Mouse (Mus musculus) 3134 (cell line): ENCODE results near the gene Casc3.

Experiments used
- DNase-seq: peaks from one replicate; pipeline ENCODE4 v3.0.0-alpha.2; 2011; ENCODE audit warnings: low spot score; ENCODE audit not compliant: insufficient read length; ENCODE audit errors: extremely low read depth

Casc3 gene

DNA sequence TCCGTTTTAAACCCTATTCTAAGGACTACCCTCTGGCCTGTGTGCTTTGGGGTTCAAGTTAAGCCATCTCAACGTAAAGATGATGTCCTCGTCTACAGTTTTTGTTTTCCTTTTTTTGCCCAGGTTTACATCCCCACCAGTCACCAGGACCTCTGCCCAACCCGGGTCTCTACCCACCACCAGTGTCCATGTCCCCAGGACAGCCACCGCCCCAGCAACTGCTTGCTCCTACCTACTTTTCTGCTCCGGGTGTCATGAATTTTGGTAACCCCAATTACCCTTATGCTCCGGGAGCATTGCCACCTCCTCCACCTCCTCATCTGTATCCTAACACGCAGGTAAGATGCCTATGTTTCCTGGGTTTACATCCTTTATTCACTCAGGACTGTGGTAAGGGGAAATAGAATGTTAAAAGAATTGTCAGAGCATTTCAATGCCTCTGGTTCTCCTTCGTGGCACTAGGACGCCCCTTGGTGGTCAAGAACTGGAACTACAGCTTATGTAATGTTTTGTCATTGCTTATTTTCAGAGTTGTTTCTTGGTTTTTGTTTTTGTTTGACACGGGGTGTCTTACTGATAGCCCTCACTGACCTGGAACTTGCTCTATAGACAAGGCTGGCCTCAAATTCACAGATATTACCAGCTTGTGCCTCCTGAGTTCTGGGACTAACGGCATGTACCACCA lies 24.5 kb downstream of the Casc3 start:
- DNase-seq = no peak

GRCm38 (mm10) chr11:98829875-98830274 lies 25.2 kb downstream of the Casc3 start:
- no peak for DNase-seq

- no peak for DNase-seq
Observed at GRCm38 (mm10) chr11:98835296-98835695, 30.6 kb downstream of the Casc3 start.

GRCm38 (mm10) chr11:98835725-98836124 lies 31.0 kb downstream of the Casc3 start:
- DNase-seq = no peak

DNA sequence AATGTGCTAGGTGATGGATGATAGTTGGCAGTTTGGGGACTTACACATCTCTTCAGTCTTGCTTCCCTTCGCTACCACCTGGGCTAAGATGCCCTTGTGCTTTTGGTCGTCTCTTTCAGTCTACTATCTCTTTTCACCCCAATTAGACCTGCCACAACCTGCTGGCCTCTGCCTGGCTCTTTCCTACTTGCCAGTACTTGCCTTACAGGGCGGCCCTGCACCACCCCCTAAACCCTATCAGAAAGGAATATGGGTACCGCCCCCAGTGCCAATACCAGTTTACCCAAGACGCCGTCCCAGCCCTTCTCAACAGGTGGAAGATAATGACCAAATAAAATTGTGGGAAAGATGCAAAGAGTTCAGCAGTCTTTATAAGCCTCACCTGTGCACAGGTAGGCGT lies 31.4 kb downstream of the Casc3 start:
- no peak for DNase-seq

- DNase-seq = peak; percentile 89
Observed at GRCm38 (mm10) chr11:98836651-98837141, 32.0 kb downstream of the Casc3 start, which contains the start of gene Rapgefl1. TSS of gene Rapgefl1 (plus strand) at chr11:98836785.

DNA sequence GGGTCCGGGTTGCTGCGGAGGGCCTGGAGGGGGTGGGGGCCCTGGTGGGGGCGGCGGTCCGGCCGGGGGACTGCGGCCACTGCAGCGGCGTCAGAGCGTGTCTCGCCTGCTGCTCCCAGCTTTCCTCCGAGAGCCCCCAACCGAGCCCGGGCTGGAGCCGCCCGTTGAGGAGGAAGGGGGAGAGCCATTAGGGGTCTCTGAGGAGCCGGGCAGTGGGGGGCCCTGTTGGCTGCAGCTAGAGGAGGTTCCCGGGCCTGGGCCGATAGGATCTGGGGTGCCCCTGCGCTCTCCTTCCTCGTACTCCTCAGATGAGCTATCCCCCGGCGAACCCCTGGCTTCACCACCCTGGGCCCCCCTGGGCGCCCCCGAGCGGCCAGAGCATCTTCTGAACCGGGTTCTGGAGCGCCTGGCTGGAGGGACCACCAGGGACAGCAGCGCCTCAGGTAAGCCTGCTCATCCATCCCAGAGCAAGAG lies 32.6 kb downstream of the Casc3 start:
- no peak for DNase-seq

GRCm38 (mm10) chr11:98837917-98838316 lies 33.2 kb downstream of the Casc3 start:
- DNase-seq = no peak

DNA sequence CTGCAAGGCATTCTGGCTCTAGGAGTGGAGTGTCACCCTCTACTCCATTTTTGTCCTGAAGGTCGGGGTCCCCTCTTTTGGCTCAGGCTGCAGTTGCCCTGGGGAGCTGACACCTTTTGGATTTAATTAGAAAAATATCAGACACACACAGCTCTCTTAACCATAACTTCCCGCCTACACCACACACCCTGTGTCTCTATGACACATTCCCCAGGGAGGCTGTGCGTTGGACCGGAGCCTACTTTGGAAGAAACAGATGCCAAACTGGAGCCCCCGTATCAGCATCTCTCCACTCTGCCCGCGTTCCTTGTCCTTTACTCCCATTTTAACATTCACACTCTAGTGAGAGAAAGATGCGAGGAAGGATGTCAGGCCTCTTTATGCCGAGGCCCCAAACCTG lies 33.8 kb downstream of the Casc3 start:
- no peak for DNase-seq

GRCm38 (mm10) chr11:98839402-98839801 lies 34.7 kb downstream of the Casc3 start:
- DNase-seq = no peak

GRCm38 (mm10) chr11:98839897-98840296 lies 35.2 kb downstream of the Casc3 start:
- DNase-seq = no peak

DNA sequence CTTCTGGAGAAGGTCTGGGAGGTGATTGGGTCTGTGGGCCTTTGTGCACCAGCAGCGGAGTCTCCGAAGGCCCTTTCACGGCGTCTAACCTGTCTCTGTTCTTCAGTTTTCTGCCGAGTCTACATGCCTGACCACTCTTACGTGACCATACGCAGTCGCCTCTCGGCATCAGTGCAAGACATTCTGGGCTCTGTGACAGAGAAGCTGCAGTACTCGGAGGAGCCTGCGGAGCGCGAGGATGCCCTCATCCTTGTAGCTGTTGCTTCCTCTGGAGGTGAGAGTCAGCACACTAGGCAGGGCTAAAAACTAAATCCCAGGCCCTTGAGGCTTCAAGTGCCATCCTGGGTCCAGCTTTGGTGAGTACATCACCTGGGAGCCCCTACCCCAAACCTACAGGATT lies 41.3 kb downstream of the Casc3 start:
- DNase-seq = no peak

DNA sequence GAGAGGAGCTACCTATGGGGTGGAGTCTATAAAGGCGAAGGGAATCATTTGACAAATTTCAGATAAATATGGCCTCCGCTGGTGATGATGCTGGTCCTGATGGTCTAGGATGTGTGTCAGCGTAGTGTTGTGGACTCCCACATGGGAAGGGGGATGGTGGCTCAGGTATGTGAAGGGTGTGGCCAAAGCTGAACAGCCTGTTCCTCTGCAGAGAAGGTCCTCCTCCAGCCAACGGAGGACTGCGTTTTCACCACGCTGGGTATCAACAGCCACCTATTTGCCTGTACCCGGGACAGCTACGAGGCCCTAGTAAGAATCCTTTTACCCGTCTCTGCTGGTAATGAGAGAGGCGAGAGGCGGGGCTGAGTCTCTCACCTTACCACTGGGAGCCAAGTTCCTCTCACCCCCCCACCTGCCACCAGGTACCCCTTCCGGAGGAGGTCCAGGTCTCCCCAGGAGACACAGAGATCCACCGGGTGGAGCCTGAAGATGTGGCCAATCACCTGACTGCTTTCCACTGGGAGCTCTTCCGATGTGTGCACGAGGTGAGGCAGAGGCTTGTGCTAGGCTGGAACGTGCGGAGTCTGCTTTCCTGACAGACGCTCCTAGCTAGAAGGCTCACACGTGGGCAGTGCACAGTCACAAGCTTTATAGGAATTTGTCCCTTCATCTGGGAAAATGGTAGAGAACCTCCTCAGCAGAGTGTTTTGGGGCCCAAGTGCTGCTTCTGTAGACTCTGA lies 42.3 kb downstream of the Casc3 start:
- DNase-seq = no peak

DNA sequence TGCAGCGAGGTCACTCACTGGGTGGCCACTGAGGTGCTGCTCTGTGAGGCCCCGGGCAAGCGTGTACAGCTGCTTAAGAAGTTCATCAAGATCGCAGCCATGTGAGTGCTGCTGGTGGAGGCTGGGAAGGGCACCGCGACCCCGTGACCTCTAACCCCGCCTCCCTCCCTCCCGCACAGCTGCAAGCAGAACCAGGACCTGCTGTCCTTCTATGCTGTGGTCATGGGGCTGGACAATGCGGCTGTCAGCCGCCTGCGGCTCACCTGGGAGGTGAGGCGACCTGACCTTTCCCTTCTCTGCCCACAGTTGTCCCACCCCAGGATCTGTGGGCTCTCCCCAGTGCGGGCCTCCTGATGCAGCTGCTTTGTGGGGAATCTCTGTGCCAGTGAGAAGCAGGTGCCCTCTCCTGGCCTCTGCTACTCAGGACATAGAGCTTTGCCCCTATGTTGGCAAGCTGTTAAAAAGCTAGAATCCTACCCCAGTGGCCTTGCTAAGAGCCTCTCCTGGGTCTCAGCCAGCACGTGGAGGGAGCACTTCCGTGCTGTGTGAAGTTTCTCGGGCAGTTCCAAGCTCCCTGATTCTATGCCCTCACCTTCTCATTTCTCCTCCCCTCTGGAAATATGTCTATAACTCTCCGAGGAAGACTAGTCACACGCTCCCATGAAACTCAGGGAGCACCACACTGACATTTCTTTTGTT lies 44.6 kb downstream of the Casc3 start:
- peak; percentile 26 for DNase-seq

DNA sequence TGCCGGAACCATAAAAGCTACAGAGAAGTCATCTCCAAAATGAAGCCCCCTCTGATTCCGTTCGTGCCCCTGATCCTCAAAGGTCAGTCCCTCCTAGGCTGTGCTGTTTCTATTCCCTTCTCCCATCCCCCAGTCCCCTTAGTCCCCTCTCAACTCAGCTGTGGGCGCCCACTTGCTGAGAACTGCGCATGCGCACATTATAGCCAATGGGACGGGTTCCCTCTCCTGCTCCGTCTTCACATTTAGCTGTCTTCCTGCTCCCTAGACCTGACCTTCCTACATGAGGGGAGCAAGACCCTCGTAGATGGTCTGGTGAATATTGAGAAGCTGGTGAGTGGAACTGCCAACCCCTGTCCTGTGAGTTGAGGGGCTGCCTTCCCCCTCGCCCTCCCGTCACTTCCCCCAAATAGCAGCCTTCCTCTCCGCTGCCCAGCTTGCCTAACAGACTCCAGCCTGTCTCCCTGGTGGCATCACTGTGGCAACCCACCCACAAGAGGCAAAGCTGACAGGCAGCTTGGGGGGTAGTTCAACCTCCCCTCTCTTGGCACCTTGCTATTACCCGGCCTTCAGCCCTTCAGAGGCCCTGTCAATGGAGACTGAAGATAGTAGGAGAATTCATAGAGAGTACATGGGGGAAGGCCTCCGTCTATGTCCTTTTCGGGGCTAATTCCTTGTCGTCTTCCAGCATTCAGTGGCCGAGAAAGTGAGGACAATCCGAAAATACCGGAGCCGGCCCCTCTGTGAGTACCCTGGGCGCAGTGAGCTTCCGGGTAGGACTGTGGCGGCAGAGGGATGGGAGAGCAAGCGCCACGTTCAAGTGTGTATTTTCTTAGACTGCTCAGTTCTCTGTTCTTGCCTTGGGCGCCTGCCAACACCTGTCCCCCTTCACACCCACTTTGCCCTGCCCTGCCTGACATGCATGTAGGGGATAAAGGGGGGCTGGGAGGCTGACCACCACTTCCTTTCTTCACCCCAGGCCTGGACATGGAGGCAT lies 45.7 kb downstream of the Casc3 start:
- no peak for DNase-seq

- DNase-seq = no peak
Observed at GRCm38 (mm10) chr11:98854116-98854515, 49.4 kb downstream of the Casc3 start.

- DNase-seq = no peak
Observed at GRCm38 (mm10) chr11:98854659-98855058, 50.0 kb downstream of the Casc3 start.

DNA sequence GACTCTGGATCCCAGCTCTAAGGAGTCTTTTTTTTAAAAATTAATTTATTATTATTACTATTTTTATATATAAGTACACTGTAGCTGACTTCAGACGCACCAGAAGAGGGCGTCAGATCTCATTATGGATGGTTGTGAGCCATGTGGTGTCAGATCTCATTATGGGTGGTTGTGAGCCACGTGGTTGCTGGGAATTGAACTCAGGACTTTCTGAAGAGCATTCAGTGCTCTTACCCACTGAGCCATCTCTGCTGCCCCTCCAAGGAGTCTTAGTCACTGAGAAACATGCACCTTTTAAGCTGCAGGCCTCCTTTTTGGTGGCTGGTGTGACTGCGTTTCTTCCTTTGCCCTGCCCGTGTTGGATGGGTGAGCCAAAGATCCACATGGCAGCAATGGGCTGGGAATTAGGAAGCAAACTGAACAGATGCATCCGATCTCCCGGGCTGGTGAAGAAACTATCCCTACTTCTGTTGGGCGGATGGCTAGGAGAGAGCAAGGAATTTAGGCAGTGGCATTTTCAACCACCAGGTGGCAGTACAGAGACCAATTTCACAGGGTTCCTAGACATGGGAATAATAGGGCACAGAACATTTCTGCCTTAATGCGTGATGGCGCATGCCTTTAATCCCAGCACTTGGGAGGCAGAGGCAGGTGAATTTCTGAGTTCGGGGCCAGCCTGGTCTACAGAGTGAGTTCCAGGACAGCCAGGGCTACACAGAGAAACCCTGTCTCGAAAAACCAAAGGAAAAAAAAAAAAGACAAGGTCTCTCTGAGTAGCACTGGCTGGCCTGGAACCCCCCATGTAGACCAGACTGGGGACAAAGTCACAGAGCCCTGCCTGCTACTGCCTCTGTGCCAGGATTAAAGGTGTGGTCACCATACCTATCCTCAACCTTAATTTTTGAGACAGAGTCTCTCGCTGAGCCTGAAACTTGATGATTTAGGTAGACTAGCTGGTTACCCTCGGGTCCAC lies 54.3 kb downstream of the Casc3 start:
- DNase-seq = peak; percentile 50
